Mouse (Mus musculus): ENCODE measurements around the gene Rufy1.
"Not testable (repeated sequence)": the region's sequence is repeated elsewhere in the genome, so short reads cannot be mapped to it uniquely, and the experiment has no call there.

GRCm38 (mm10) chr11:50361282-50361681, 69.6 kb downstream of the Rufy1 start:
- not testable (repeated sequence) for TF ChIP-seq CTCF (IDR thresholded peaks at IDR 0.05; ENCODE audit: borderline replicate concordance, control insufficient read depth, extremely low read depth, insufficient read depth, low read length, poor library complexity); POLR2A (IDR thresholded peaks at IDR 0.05; ENCODE audit: control insufficient read depth, extremely low read depth, insufficient read depth, low read length, poor library complexity)
